Mouse (Mus musculus): ENCODE data around the gene Slc13a2. TPM values are rescaled to one million over a fixed set of nuclear protein-coding genes. Genes with fewer than 3 reads are reported as not detected.

Gene Slc13a2
- total RNA-seq, 1 experiment = 0.13 TPM

- H3K36me3 ChIP-seq (ENCODE audit: control insufficient read depth, insufficient read depth, low read length, poor library complexity, severe bottlenecking) = no peaks in the 10 kb centered on the region
- H3K27ac ChIP-seq (ENCODE audit: insufficient read depth, low read depth, low read length, poor library complexity, severe bottlenecking) = no peak overlapping the region
- H3K4me3 ChIP-seq (ENCODE audit: insufficient read depth in 1 of 2, low read depth in 1 of 2, low read length in 2 of 2, poor library complexity in 1 of 2, severe bottlenecking in 1 of 2) = no peak overlapping the region
- H3K4me1 ChIP-seq (ENCODE audit: control insufficient read depth in 2 of 2, insufficient read depth in 2 of 2, low read length in 2 of 2, poor library complexity in 1 of 2) = peaks cover 0 to 10% of the 10 kb centered on the region in 2 experiments; a peak in 2 of 4 replicates
- H3K9ac ChIP-seq (ENCODE audit: insufficient read depth, low read depth, low read length, poor library complexity, severe bottlenecking) = no peak overlapping the region
- TF ChIP-seq MAFK (IDR thresholded peaks at IDR 0.05; ENCODE audit: insufficient read depth, low read depth, low read length) = no peak
- in situ Hi-C loops (cut with MboI; ENCODE audit: low sequenced_read_pairs in 2 of 2, unreplicated experiment in 2 of 2) = no loop called here
- H3K9me3 ChIP-seq (ENCODE audit: control insufficient read depth, insufficient read depth, low read depth, low read length) = no peaks in the 10 kb centered on the region
- DNase-seq (ENCODE audit: low read depth, low spot score) = no peak
Measured at GRCm38 (mm10) chr11:78377549-78378159, 44.4 kb downstream of the Slc13a2 start.

GRCm38 (mm10) chr11:78374147-78374546 lies 47.9 kb downstream of the Slc13a2 start:
- no peak for TF ChIP-seq MAFK (IDR thresholded peaks at IDR 0.05; ENCODE audit: insufficient read depth, low read depth, low read length)
- TF ChIP-seq ZNF384 (IDR thresholded peaks at IDR 0.05; ENCODE audit: low read depth, low read length) = no peak
- no peak for TF ChIP-seq HCFC1 (IDR thresholded peaks at IDR 0.05; ENCODE audit: borderline replicate concordance, insufficient read depth, low read length)
- TF ChIP-seq CHD2 (IDR thresholded peaks at IDR 0.05; ENCODE audit: low read depth, low read length) = no peak
- TF ChIP-seq ZC3H11A (IDR thresholded peaks at IDR 0.05; ENCODE audit: borderline replicate concordance, low read depth, low read length) = no peak
- no peak overlapping the region for H3K9ac ChIP-seq (ENCODE audit: insufficient read depth, low read depth, low read length, poor library complexity, severe bottlenecking)
- peaks cover 0 to 16% of the 10 kb centered on the region in 2 experiments; a peak in 3 of 4 replicates for H3K4me1 ChIP-seq (ENCODE audit: control insufficient read depth in 2 of 2, insufficient read depth in 2 of 2, low read length in 2 of 2, poor library complexity in 1 of 2)
- H3K9me3 ChIP-seq (ENCODE audit: control insufficient read depth, insufficient read depth, low read depth, low read length) = no peaks in the 10 kb centered on the region
- in situ Hi-C loops (cut with MboI; ENCODE audit: low sequenced_read_pairs in 2 of 2, unreplicated experiment in 2 of 2) = no loop called here
- no peak for DNase-seq (ENCODE audit: low read depth, low spot score)
- no peak overlapping the region for H3K4me3 ChIP-seq (ENCODE audit: insufficient read depth in 1 of 2, low read depth in 1 of 2, low read length in 2 of 2, poor library complexity in 1 of 2, severe bottlenecking in 1 of 2)
- H3K36me3 ChIP-seq (ENCODE audit: control insufficient read depth, insufficient read depth, low read length, poor library complexity, severe bottlenecking) = no peaks in the 10 kb centered on the region
- no peak overlapping the region for H3K27ac ChIP-seq (ENCODE audit: insufficient read depth, low read depth, low read length, poor library complexity, severe bottlenecking)

- H3K27ac ChIP-seq (ENCODE audit: insufficient read depth, low read depth, low read length, poor library complexity, severe bottlenecking) = no peak overlapping the region
Measured at GRCm38 (mm10) chr11:78372610-78373009, 49.4 kb downstream of the Slc13a2 start.

GRCm38 (mm10) chr11:78372166-78372565 lies 49.9 kb downstream of the Slc13a2 start:
- TF ChIP-seq MAFK (IDR thresholded peaks at IDR 0.05; ENCODE audit: insufficient read depth, low read depth, low read length) = no peak
- TF ChIP-seq ZNF384 (IDR thresholded peaks at IDR 0.05; ENCODE audit: low read depth, low read length) = no peak
- no peak for TF ChIP-seq ZC3H11A (IDR thresholded peaks at IDR 0.05; ENCODE audit: borderline replicate concordance, low read depth, low read length)
- no peak for TF ChIP-seq HCFC1 (IDR thresholded peaks at IDR 0.05; ENCODE audit: borderline replicate concordance, insufficient read depth, low read length)
- no peak for TF ChIP-seq CHD2 (IDR thresholded peaks at IDR 0.05; ENCODE audit: low read depth, low read length)
- no peaks in the 10 kb centered on the region for H3K9me3 ChIP-seq (ENCODE audit: control insufficient read depth, insufficient read depth, low read depth, low read length)
- DNase-seq (ENCODE audit: low read depth, low spot score) = no peak
- H3K4me1 ChIP-seq (ENCODE audit: control insufficient read depth in 2 of 2, insufficient read depth in 2 of 2, low read length in 2 of 2, poor library complexity in 1 of 2) = peaks cover 3 to 11% of the 10 kb centered on the region in 2 experiments
- H3K36me3 ChIP-seq (ENCODE audit: control insufficient read depth, insufficient read depth, low read length, poor library complexity, severe bottlenecking) = no peaks in the 10 kb centered on the region
- no peak overlapping the region for H3K9ac ChIP-seq (ENCODE audit: insufficient read depth, low read depth, low read length, poor library complexity, severe bottlenecking)
- no peak overlapping the region for H3K4me3 ChIP-seq (ENCODE audit: insufficient read depth in 1 of 2, low read depth in 1 of 2, low read length in 2 of 2, poor library complexity in 1 of 2, severe bottlenecking in 1 of 2)
- H3K27ac ChIP-seq (ENCODE audit: insufficient read depth, low read depth, low read length, poor library complexity, severe bottlenecking) = no peak overlapping the region
- in situ Hi-C loops (cut with MboI; ENCODE audit: low sequenced_read_pairs in 2 of 2, unreplicated experiment in 2 of 2) = no loop called here

More at GRCm38 (mm10) chr11:78372610-78373009, 49.4 kb downstream of the Slc13a2 start:
- TF ChIP-seq ZC3H11A (IDR thresholded peaks at IDR 0.05; ENCODE audit: borderline replicate concordance, low read depth, low read length) (no peak), ZNF384 (IDR thresholded peaks at IDR 0.05; ENCODE audit: low read depth, low read length) (no peak), MAFK (IDR thresholded peaks at IDR 0.05; ENCODE audit: insufficient read depth, low read depth, low read length) (no peak), CHD2 (IDR thresholded peaks at IDR 0.05; ENCODE audit: low read depth, low read length) (no peak), HCFC1 (IDR thresholded peaks at IDR 0.05; ENCODE audit: borderline replicate concordance, insufficient read depth, low read length) (no peak)
- Histone ChIP-seq H3K4me1 (ENCODE audit: control insufficient read depth in 2 of 2, insufficient read depth in 2 of 2, low read length in 2 of 2, poor library complexity in 1 of 2) (peaks cover 3 to 14% of the 10 kb centered on the region in 2 experiments), H3K36me3 (ENCODE audit: control insufficient read depth, insufficient read depth, low read length, poor library complexity, severe bottlenecking) (no peaks in the 10 kb centered on the region), H3K4me3 (ENCODE audit: insufficient read depth in 1 of 2, low read depth in 1 of 2, low read length in 2 of 2, poor library complexity in 1 of 2, severe bottlenecking in 1 of 2) (no peak overlapping the region), H3K9ac (ENCODE audit: insufficient read depth, low read depth, low read length, poor library complexity, severe bottlenecking) (no peak overlapping the region), H3K9me3 (ENCODE audit: control insufficient read depth, insufficient read depth, low read depth, low read length) (no peaks in the 10 kb centered on the region)
- in situ Hi-C loops (cut with MboI; ENCODE audit: low sequenced_read_pairs in 2 of 2, unreplicated experiment in 2 of 2) = no loop called here
- DNase-seq (ENCODE audit: low read depth, low spot score) = no peak

- in situ Hi-C loops (cut with MboI; ENCODE audit: low sequenced_read_pairs in 2 of 2, unreplicated experiment in 2 of 2) = no loop called here
- no peaks in the 10 kb centered on the region for H3K36me3 ChIP-seq (ENCODE audit: control insufficient read depth, insufficient read depth, low read length, poor library complexity, severe bottlenecking)
- H3K4me1 ChIP-seq (ENCODE audit: control insufficient read depth in 2 of 2, insufficient read depth in 2 of 2, low read length in 2 of 2, poor library complexity in 1 of 2) = peaks cover 3 to 11% of the 10 kb centered on the region in 2 experiments
- DNase-seq (ENCODE audit: low read depth, low spot score) = no peak
- no peak overlapping the region for H3K9ac ChIP-seq (ENCODE audit: insufficient read depth, low read depth, low read length, poor library complexity, severe bottlenecking)
- H3K4me3 ChIP-seq (ENCODE audit: insufficient read depth in 1 of 2, low read depth in 1 of 2, low read length in 2 of 2, poor library complexity in 1 of 2, severe bottlenecking in 1 of 2) = no peak overlapping the region
- no peaks in the 10 kb centered on the region for H3K9me3 ChIP-seq (ENCODE audit: control insufficient read depth, insufficient read depth, low read depth, low read length)
- TF ChIP-seq HCFC1 (IDR thresholded peaks at IDR 0.05; ENCODE audit: borderline replicate concordance, insufficient read depth, low read length) (no peak), CHD2 (IDR thresholded peaks at IDR 0.05; ENCODE audit: low read depth, low read length) (no peak), ZNF384 (IDR thresholded peaks at IDR 0.05; ENCODE audit: low read depth, low read length) (no peak), MAFK (IDR thresholded peaks at IDR 0.05; ENCODE audit: insufficient read depth, low read depth, low read length) (no peak), ZC3H11A (IDR thresholded peaks at IDR 0.05; ENCODE audit: borderline replicate concordance, low read depth, low read length) (no peak)
- H3K27ac ChIP-seq (ENCODE audit: insufficient read depth, low read depth, low read length, poor library complexity, severe bottlenecking) = no peak overlapping the region
Measured at GRCm38 (mm10) chr11:78371711-78372110, 50.3 kb downstream of the Slc13a2 start.
